Mouse (Mus musculus) megakaryocyte, embryonic 14.5 days (primary cell): ENCODE results near the gene Fam198b. TPM values are rescaled to one million over a fixed set of nuclear protein-coding genes. Genes with fewer than 3 reads are reported as not detected.

Experiments used
- H3K27me3 ChIP-seq: replicated peaks from 2 replicates; pipeline ENCODE3; 2012; ENCODE audit warnings: inconsistent platforms
- H3K36me3 ChIP-seq: replicated peaks from 2 replicates; pipeline ENCODE3; 2012; ENCODE audit warnings: low read length, inconsistent platforms, mixed read lengths
- H3K4me1 ChIP-seq: 2 replicates; pipeline ENCODE4 v1.6.1; 2012; ENCODE audit warnings: inconsistent platforms
- H3K4me3 ChIP-seq: replicated peaks from 2 replicates; pipeline ENCODE3; 2012; ENCODE audit warnings: moderate library complexity, mild to moderate bottlenecking, inconsistent platforms
- H3K9me3 ChIP-seq: 2 replicates; pipeline ENCODE4 v1.6.1; 2012; ENCODE audit warnings: inconsistent platforms
- FLI1 ChIP-seq: IDR thresholded peaks from 2 replicates; pipeline ENCODE4 v1.6.1; 2012; ENCODE audit warnings: low read length, inconsistent platforms, mixed read lengths
- GATA1 ChIP-seq: IDR thresholded peaks from 3 replicates; pipeline ENCODE4 v1.6.1; 2012; ENCODE audit warnings: mixed read lengths, low read length, inconsistent platforms, borderline replicate concordance
- polyA plus RNA-seq: library from polyadenylated mRNA; stranded (reverse); fragments of >175 nt; gene quantifications from 2 replicates; pipeline ENCODE4 v1.2.3, GENCODE M21; 2012; ENCODE audit warnings: low replicate concordance; ENCODE audit not compliant: insufficient read depth

The Fam198b gene
- polyA plus RNA-seq, 1 experiment: 0.08 TPM

- H3K4me1 ChIP-seq: peaks cover 50% of the 10 kb centered on the region
- H3K36me3 ChIP-seq: no peaks in the 10 kb centered on the region
- peaks cover 56% of the 10 kb centered on the region for H3K27me3 ChIP-seq
- no peak for TF ChIP-seq GATA1
- no peak for TF ChIP-seq FLI1
- H3K4me3 ChIP-seq: no peak overlapping the region
- no peaks in the 10 kb centered on the region for H3K9me3 ChIP-seq
These were observed 26.8 kb downstream of the Fam198b start for GRCm38 (mm10) chr3:79911166-79911565.

GRCm38 (mm10) chr3:79914012-79914411 is 29.7 kb downstream of the Fam198b start:
- H3K4me1 ChIP-seq: peaks cover 32% of the 10 kb centered on the region
- peaks cover 66% of the 10 kb centered on the region for H3K27me3 ChIP-seq
- TF ChIP-seq FLI1: no peak
- TF ChIP-seq GATA1: no peak
- peaks cover 5% of the 10 kb centered on the region for H3K9me3 ChIP-seq
- no peak overlapping the region for H3K4me3 ChIP-seq
- H3K36me3 ChIP-seq: no peaks in the 10 kb centered on the region

GRCm38 (mm10) chr3:79916185-79916584 is 31.9 kb downstream of the Fam198b start:
- Histone ChIP-seq H3K9me3 (peaks cover 5% of the 10 kb centered on the region), H3K4me3 (no peak overlapping the region), H3K36me3 (no peaks in the 10 kb centered on the region), H3K4me1 (peaks cover 18% of the 10 kb centered on the region), H3K27me3 (peaks cover 53% of the 10 kb centered on the region)
- TF ChIP-seq FLI1: no peak
- no peak for TF ChIP-seq GATA1

GRCm38 (mm10) chr3:79918761-79919160 is 34.4 kb downstream of the Fam198b start:
- TF ChIP-seq GATA1: no peak
- no peak for TF ChIP-seq FLI1
- Histone ChIP-seq H3K4me3 (no peak overlapping the region), H3K4me1 (peaks cover 22% of the 10 kb centered on the region), H3K9me3 (peaks cover 5% of the 10 kb centered on the region), H3K27me3 (peaks cover 35% of the 10 kb centered on the region), H3K36me3 (no peaks in the 10 kb centered on the region)

- Histone ChIP-seq H3K27me3 (peaks cover 4% of the 10 kb centered on the region), H3K9me3 (no peaks in the 10 kb centered on the region), H3K36me3 (no peaks in the 10 kb centered on the region), H3K4me1 (peaks cover 26% of the 10 kb centered on the region), H3K4me3 (no peak overlapping the region)
- no peak for TF ChIP-seq FLI1
- no peak for TF ChIP-seq GATA1
These were observed 41.8 kb downstream of the Fam198b start for GRCm38 (mm10) chr3:79925950-79926697.

- no peak overlapping the region for H3K4me3 ChIP-seq
- peaks cover 24% of the 10 kb centered on the region for H3K4me1 ChIP-seq
- H3K36me3 ChIP-seq: no peaks in the 10 kb centered on the region
- no peaks in the 10 kb centered on the region for H3K9me3 ChIP-seq
- peaks cover 12% of the 10 kb centered on the region for H3K27me3 ChIP-seq
- no peak for TF ChIP-seq FLI1
- TF ChIP-seq GATA1: no peak
These were observed 42.7 kb downstream of the Fam198b start for GRCm38 (mm10) chr3:79927050-79927449.

GRCm38 (mm10) chr3:79928409-79928808 is 44.1 kb downstream of the Fam198b start:
- TF ChIP-seq FLI1 (no peak), GATA1 (no peak)
- peaks cover 20% of the 10 kb centered on the region for H3K27me3 ChIP-seq
- no peaks in the 10 kb centered on the region for H3K36me3 ChIP-seq
- no peaks in the 10 kb centered on the region for H3K9me3 ChIP-seq
- peaks cover 20% of the 10 kb centered on the region for H3K4me1 ChIP-seq
- no peak overlapping the region for H3K4me3 ChIP-seq

- no peak for TF ChIP-seq FLI1
- no peak for TF ChIP-seq GATA1
- Histone ChIP-seq H3K4me1 (peaks cover 21% of the 10 kb centered on the region), H3K9me3 (no peaks in the 10 kb centered on the region), H3K27me3 (peaks cover 28% of the 10 kb centered on the region), H3K4me3 (no peak overlapping the region), H3K36me3 (no peaks in the 10 kb centered on the region)
These were observed 45.9 kb downstream of the Fam198b start for GRCm38 (mm10) chr3:79930141-79930744.

GRCm38 (mm10) chr3:79936213-79936612 is 51.9 kb downstream of the Fam198b start:
- Histone ChIP-seq H3K27me3 (peaks cover 33% of the 10 kb centered on the region), H3K9me3 (no peaks in the 10 kb centered on the region), H3K36me3 (no peaks in the 10 kb centered on the region), H3K4me1 (peaks cover 25% of the 10 kb centered on the region), H3K4me3 (peak overlapping the region; percentile 38)
- TF ChIP-seq GATA1 (no peak), FLI1 (no peak)

- H3K4me3 ChIP-seq: peak overlapping the region; percentile 30
- no peak for TF ChIP-seq FLI1
- no peaks in the 10 kb centered on the region for H3K9me3 ChIP-seq
- H3K27me3 ChIP-seq: peaks cover 27% of the 10 kb centered on the region
- no peaks in the 10 kb centered on the region for H3K36me3 ChIP-seq
- peaks cover 25% of the 10 kb centered on the region for H3K4me1 ChIP-seq
These were observed 52.6 kb downstream of the Fam198b start for GRCm38 (mm10) chr3:79936730-79937447.
